Mouse (Mus musculus): ENCODE results near the gene Ccl9.

Ccl9 gene

GRCm38 (mm10) chr11:83578186-83578760 lies at the start of gene Ccl9:
Ccl9 (minus strand) TSS chr11:83578636.
- DNase-seq (ENCODE audit: low spot score), result no peak

- no peak for DNase-seq (ENCODE audit: low spot score)
These were observed 45.1 kb upstream of the Ccl9 start for GRCm38 (mm10) chr11:83623586-83623985.

DNA sequence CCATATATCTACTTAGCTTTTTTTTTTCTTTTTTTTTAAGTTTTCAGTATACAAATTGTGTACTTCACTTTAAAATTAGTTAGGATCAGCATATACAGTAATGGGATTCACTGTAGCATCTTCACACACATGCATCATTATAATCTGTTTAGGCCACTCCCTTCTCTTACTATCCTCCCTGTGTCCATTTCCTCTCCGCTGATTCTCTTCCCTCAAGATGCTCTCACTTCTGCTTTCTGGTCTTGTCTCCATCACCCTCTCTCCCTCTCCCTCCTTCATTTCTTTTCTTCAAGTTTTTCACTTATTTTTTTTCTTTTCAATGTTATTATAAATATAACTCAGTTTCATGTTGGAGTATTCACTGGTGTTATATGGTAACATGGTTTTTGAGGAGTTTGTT lies 40.6 kb upstream of the Ccl9 start:
- no peak for DNase-seq (ENCODE audit: low spot score)

DNA sequence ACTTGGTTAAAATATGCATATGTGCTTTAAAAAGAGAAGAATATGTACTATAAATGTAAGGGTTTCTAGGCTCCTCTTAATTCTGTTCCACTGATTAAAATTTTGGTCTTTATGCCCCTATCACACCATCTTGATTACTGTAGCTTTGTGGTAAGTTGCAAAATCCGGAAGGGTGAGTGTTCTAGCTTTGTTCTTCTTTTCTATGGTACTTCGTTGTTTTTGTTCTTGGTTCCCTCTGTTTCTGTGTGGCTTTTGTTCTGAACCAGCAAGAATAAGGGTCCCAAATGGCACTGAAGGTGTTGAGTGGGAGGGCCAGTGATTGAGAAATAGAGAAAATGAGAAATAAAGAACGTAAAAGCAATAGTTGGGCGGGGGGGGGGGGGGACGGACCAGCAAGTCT lies 39.8 kb upstream of the Ccl9 start:
- DNase-seq (ENCODE audit: low spot score), result no peak

GRCm38 (mm10) chr11:83616586-83616985 lies 38.1 kb upstream of the Ccl9 start:
- no peak for DNase-seq (ENCODE audit: low spot score)

GRCm38 (mm10) chr11:83610900-83611299 lies 32.5 kb upstream of the Ccl9 start:
- no peak for DNase-seq (ENCODE audit: low spot score)

DNA sequence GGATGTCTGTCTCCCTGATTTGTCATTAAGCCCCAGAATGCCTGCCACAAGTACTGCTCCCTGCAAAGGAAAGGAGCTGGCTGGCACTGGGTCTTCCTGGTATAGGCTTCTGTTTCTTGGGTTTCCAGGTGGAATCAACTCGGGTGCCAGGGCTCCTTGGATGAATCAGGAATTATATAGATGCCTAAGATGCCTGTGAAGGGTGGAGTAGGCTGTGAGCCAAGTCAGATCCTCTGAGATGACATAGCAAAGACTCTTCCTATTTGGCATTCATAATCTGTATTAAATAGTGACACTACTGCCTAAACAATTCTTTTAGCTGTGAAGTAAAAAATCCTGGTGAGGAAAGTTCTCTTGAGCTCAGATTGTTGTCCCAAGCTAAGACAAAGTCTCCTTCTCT lies 28.0 kb upstream of the Ccl9 start:
- no peak for DNase-seq (ENCODE audit: low spot score)

DNA sequence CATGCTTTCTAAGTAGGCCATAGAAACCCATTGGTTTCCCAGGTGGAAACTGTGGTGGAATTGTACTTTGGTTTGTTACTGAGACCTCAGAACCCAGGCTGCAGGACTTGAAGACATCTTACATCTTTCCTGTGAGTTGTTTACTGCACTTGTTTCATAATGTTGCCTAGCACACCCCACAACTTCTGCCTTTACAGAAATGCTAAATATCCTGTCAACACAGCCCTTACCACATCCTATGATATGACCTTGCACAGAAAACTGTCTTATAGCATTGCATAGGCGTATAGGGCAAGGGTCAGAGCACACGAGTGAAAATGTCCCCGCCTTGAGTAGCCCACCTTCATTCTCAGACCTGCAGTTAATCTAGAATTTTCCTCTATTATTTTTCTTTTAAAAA lies 27.1 kb upstream of the Ccl9 start:
- no peak for DNase-seq (ENCODE audit: low spot score)

DNA sequence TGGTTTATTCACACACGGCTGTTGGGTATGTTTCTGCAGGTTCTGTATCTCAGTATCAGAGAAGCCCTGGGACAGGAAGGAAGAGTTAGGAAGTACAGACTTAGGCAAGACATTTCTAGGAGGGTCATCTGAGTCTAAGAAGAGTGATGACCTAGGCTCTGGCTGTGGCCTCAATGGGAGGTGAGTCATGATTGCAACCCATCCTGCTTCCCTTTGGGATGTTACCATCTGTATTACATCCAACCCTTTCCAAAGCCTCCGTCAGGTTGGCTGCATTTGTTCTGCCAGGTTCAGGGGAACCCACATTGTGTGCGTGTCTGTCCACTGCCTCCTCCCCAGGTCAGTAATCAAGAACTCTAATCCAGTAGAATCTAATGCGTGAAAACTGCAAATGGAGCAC lies 26.3 kb upstream of the Ccl9 start:
- DNase-seq (ENCODE audit: low spot score), result no peak

GRCm38 (mm10) chr11:83603399-83603798 lies 25.0 kb upstream of the Ccl9 start:
- DNase-seq (ENCODE audit: low spot score), result no peak

DNA sequence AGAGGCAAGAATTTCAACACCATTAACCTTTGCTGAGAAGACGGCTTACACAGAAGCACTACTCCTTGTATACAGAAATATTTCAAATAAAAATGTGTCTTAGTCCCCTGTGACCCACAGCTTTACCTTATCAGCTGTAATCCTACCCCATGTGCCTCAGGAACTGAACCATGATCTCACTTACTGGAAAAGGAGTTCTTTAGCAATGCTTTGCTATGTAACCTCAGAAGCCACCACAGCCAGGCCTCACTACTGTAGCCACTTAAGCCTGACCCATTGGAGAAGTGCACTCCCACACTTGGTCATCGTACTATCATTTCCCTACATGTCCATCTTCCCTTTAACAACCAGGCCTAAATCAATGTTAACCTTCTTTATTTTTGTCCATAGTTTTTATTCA lies 22.1 kb upstream of the Ccl9 start:
- DNase-seq (ENCODE audit: low spot score), result no peak

DNA sequence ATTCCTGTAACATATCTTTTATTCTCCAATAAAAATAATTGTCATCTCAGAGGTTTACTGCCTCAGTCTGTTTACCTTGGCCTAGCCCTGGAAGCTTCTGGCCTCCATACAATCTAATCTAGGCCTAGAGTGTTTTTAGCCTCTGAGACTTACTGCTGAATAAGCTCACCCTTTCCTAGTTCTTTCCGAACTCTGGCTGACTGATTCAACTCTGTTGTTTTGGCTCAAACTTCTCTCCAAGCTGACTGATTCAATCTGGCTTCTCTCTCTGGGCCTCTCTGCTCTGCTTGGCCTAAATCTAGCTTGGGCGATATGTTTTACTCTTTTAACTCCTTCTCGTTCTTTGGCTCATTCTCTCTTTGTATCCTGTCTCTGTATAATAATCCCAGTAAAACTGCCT lies 20.6 kb upstream of the Ccl9 start:
- DNase-seq (ENCODE audit: low spot score), result no peak

DNA sequence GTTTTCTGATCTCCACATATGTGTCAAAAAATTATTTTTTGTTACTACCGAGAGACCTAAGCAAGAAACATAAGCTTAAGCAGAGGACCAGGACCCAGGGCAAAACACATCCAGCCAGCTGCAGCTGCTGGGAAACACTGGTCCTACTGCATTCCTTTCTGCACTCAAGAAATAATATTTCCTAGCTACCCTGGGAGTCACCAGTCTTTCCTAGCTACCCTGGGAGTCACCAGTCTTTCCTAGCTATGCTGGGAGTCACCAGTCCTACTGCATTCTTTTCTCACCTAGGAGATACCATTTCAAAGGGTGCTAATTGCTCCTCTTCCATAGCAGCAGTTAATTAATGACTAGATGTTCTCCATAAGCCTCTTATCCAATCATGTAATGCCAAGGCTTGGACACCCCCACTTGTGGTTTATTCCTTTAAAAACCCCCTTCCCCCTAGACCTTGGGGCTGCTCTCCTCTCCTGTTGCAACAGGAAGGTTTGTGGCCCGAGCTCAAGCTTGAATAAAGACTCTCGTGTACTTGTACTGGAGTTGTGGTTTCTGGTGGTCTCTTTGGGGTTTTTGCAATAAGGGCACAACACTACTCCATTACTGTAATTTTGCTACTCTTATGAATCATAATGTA lies 19.9 kb upstream of the Ccl9 start:
- DNase-seq (ENCODE audit: low spot score), result no peak

GRCm38 (mm10) chr11:83597796-83598195 lies 19.4 kb upstream of the Ccl9 start:
- DNase-seq (ENCODE audit: low spot score), result no peak

DNA sequence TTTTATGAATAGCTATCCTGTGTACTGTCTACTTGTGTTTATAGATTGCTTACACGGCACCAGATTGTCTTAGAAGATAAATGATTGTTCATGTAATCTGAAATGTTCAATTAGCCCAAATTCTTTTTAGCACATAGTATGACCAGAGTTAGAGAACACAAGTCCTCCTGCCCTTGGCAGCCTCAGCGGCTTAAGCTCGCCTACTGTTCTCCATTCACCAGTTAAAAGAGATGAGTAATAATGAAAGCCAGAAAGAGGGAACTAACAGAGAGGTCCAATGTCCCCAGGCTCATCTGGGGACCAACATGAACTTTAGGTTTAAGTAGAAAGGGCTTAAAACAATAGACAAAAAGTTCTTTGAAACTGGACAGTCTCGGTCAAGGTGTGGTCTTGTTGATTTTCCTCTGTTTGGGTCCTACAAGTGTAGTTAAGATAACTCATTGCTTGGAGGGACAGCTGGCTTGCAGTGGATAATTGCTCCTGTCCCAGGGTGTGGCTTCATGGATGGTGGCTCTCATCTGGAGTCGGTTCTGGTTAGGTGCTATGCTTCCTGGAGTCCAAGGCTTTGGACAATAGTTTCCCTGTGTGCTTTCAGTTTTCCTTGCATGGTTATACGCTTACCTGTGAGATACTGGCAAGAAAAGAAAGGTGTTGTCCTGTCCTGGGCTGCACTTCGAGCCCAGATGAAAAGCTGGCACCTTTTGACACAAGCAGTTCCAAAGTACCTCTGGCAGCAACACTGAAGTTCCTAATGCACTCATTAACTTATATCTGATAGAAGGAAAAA lies 17.4 kb upstream of the Ccl9 start:
- DNase-seq (ENCODE audit: low spot score), result no peak

GRCm38 (mm10) chr11:83593453-83593852 lies 15.0 kb upstream of the Ccl9 start:
- DNase-seq (ENCODE audit: low spot score), result no peak

- no peak for DNase-seq (ENCODE audit: low spot score)
These were observed 14.4 kb upstream of the Ccl9 start, which contains the start of gene Ccl6 for GRCm38 (mm10) chr11:83592853-83593252. Ccl6 (minus strand) TSS chr11:83593087.

- no peak for DNase-seq (ENCODE audit: low spot score)
These were observed 5.8 kb upstream of the Ccl9 start for GRCm38 (mm10) chr11:83584232-83584631.

- DNase-seq (ENCODE audit: low spot score), result no peak
These were observed 5.0 kb upstream of the Ccl9 start for GRCm38 (mm10) chr11:83583450-83583754.

GRCm38 (mm10) chr11:83582626-83583449 lies 4.4 kb upstream of the Ccl9 start:
- DNase-seq (ENCODE audit: low spot score), result no peak

- DNase-seq (ENCODE audit: low spot score), result no peak
These were observed 3.5 kb upstream of the Ccl9 start for GRCm38 (mm10) chr11:83581626-83582610.

Data from layer of hippocampus, adult 9-10 months (tissue).